Mouse (Mus musculus): Measurements from ENCODE around the gene 5730522E02Rik.
A peak's percentile ranks its signal among the peaks of the same experiment; 100 is the strongest.

Gene 5730522E02Rik

DNA sequence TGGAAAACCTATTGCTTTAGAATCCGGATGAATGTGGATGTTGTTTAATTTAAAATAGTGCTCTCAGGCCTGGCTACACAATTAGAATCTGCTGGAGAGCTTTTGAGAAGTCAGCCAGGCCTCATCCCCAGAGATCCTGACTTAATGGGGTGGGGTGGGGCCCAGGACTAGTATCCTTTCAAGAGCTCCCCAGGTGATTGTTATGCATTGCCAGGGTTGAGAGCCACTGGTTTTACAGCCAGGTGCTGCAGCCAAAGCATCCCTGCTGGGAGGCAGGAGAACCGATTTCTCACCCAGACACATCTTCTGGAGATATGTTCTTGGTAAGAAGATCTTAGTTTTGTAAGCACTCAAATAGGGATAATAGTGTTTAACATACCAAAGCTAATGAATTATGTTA, 216.4 kb downstream of the 5730522E02Rik start:
- no peak for DNase-seq

DNA sequence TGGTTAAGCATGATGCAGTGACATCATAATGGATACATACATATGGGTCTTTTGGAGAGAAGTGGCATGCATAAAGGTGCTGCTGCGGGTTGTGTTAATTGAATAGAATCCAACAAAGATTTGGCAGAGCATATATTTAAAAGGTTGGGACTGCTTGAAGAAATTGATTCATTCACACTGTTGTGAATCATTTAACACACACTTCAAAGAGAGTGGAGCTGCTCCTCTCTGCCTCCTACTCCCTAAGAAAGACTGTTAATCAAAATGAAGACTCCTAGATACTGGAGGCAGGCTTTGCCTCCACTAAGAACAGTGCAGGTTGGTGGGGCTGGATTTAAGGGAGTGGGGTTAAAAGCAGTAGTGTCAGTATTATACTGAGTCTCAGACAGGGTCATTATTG, 218.3 kb downstream of the 5730522E02Rik start:
- no peak for DNase-seq

- no peak for DNase-seq
These were observed 231.8 kb downstream of the 5730522E02Rik start for GRCm38 (mm10) chr11:25978736-25979276.

- DNase-seq = no peak
These were observed 269.1 kb downstream of the 5730522E02Rik start for GRCm38 (mm10) chr11:25941504-25941903.

DNA sequence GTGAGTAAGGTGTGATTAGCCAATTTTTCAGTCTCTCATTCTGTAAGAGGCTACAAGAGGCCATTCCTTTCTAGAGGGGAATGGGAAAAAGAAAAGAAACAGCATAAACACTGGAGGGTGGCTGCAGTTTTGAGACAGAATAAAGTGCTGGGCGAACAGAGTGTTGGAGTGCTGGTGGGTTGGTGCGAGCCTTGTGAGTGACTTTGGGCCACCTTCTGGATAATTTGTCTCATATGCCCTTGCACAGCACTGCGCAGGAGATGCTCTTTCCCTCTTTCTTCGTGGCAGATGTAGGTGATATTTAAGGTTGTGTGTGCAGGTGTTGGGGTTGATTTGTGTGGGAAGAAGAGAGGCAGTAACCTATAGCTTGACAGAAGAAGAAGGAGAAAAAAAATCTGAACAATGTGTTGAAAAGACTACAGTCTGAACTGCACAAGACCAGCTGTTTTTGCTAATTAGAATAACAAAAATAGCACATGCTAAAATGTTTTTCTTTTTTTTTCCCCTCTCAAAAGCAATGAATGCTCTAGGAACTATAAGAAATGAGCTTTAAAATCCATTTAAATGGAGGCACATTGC, 269.8 kb downstream of the 5730522E02Rik start:
- DNase-seq = no peak

GRCm38 (mm10) chr11:25926267-25926666, 284.3 kb downstream of the 5730522E02Rik start:
- DNase-seq = no peak

DNA sequence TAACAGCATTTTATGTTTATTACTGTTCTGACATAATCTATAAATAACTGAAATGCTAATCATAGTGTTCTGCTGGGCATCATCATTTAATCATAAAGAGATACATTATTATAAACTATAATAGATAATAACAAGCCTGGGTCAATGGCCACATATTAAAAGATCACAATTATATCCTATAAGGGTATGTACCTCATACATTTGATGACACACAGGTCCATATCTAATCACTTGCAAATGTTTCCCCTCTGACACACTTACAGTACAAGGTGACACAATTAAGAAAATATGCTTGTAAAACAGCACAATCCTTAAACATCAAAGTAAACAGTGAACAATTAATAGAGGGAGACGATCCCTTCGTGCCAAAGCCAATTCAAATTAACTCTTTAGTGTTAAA, 308.2 kb downstream of the 5730522E02Rik start:
- no peak for DNase-seq

GRCm38 (mm10) chr11:25901666-25902065, 308.9 kb downstream of the 5730522E02Rik start:
- DNase-seq = no peak

- DNase-seq = no peak
These were observed 316.7 kb downstream of the 5730522E02Rik start for GRCm38 (mm10) chr11:25893906-25894305.

DNA sequence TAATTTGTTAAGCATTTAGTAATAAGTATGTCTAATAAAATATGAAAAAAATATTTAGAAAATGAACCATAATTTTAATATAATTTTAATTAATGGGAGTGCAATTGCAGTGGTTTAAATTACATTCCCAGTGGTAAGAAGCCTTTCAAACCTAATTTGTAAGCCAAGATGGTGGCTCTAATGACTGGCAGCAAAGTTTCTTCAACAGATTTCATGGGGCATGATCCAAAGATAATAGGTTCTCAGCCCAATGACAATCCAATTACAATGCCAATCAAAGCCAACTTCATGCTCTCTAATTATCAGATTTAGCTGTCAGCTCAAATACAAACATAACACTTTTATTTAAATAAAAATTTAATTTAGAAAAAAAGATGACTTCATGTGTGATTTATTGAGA, 337.6 kb downstream of the 5730522E02Rik start:
- DNase-seq = no peak

GRCm38 (mm10) chr11:25872317-25872716, 338.2 kb downstream of the 5730522E02Rik start:
- no peak for DNase-seq

DNA sequence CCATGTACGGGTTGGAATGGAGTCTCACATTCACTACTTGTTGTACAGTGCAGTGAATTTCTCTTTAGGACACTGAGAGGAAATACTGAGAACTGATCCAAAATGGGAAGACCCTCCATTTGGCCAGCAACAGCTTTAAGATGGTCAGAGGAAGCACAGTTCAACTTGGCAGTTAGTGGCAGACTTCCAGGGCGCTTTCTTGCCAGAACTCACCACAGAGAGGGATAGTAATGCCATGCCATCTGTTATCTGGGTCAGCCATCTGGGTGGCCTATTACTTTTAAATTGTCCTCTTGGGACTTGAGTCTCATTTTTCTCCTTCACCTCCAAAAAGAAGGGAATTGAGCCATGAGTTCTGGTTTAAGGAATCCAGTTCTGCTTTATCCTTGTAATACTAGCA, 344.3 kb downstream of the 5730522E02Rik start:
- no peak for DNase-seq

- peak; percentile 77 for DNase-seq
These were observed 347.9 kb downstream of the 5730522E02Rik start for GRCm38 (mm10) chr11:25862686-25863085.

DNA sequence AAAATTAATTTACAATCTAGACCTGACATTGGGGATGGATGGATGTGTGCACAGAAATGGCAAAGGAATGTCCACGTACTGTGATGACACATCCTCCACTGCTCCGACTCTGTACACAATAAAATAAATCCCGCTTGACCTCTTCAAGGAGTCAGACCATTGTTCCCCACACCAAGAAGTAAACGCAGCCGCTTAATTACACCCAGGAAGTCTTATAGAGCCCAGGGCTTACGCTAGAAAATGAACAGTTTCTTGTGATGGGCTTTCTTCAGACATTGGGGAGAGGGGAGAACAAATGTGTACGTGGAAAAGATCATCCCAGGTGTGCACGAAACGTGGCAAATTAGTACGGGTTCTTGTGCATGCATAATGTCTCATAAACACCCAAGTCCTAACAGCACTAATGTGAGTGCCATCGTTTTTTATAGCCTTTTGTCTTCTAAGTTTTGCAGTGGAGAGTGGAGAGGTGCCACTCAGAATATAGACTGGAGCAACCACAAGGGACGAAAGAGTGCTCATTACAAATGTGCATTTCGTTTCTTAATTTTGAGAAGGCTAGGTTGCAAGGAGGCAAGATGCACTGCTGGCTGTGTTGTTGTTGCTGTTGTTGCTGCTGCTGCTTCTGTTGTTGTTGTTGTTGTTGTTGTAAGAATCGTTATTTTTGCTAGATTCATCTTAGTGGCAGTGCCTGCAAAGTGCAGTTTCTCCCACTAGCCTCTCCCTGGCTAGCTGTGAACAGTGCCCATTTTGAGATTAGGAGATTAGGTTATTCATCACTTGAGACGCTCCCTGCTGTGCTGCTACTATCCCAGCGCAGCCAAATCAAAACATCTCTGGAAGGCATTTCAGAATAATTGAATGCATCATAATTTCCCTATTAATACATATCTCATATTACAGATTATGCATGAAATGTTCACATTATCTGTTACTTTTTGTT, 353.7 kb downstream of the 5730522E02Rik start:
- no peak for DNase-seq

GRCm38 (mm10) chr11:25855794-25856193, 354.8 kb downstream of the 5730522E02Rik start:
- peak; percentile 16 for DNase-seq

- DNase-seq = peak; percentile 23
These were observed 356.3 kb downstream of the 5730522E02Rik start for GRCm38 (mm10) chr11:25854216-25854615.

GRCm38 (mm10) chr11:25853032-25853431, 357.5 kb downstream of the 5730522E02Rik start:
- DNase-seq = peak; percentile 39

DNA sequence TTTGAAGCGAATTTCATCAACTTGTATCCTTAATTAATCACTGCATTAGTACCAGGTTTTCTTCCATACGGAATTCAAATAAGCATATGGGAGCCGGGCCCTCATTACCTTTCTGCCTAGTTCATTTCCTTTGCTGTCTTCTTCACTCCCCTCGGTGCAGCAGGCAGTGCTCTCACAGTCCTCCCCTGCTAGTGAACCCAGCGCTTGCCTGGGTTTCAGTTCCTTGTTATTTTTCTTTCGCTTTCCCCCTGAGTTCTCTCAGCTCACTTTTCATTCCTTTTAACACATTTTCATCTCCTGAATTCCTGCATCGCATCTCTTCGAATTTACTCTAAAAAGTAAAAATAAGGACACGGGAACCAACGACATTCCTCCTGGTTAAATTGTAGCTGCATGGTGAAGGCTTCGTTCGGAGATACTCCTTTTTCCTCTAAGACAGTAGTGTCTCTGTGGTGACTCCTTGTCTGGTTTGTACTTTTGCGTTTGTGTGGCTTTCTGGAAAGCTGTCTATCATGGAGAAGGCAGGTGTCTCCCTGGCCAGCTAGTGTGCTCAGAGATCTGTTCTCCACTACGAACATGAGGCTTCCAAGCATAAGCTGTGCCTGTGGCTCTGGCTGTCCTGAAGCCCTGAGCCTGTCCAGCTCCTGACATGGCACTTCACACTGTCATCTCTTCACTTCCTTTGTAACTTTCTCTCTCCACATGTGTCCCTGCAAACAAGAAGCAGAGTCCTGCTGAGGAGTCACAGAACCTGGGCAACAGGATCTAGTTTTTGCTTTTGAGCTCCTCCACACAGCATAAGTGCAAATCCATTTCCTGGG, 361.5 kb downstream of the 5730522E02Rik start:
- DNase-seq = no peak

DNA sequence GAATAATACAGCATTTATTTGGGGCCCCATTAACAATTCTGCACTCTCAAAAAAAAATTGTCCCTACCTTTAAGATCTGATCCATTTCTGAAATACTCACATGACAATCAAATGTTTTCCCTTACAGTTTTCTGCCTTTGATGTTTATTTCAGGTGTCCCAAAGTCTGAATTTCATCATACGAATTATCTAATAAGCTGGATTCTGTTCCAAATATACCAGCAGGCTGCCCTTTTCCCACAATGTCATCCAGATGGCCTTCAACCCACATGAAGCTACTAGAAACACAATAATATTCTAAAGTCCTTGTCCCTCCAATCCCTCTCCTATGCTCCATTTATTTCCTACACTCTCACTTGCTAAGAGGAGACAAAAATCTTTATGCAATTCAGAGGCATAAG, 372.1 kb downstream of the 5730522E02Rik start:
- DNase-seq = no peak

DNA sequence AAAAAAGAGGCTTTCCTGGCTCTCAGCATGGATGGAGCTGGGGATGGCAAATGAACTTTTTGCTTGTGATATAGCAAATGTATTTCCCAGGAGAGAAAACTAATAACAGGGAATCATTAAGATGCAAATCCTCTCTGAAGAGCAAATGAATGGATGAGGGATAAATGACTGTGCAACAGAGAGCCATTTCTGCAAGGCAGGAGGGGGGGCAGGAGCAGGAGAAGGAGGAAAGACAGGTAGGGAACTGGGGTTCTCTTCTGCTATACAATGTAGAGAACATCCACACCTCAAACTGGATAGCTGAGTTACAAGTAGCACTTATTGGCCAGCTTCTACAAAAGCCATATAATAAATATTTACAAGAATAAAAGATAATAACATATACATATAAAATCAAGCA, 390.8 kb downstream of the 5730522E02Rik start:
- no peak for DNase-seq

DNA sequence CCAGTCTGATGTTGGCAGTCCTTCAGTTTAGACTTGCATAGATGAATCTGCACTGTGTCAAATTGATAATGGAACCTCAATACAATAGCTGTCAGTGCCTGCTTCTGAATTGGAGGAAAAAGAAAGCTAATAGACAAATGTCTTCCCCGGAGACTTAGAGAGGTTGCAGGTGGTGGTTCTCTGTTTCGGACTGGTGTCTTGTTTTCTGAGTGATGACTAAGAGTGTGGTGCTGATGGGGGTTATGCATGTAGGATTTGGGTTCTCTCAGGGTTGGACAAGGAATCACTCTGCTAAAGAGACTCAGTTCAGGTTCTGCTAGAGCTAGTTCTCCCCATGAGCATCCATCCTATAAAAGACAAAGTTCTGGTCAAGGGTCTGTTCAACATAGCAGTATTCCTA, 397.1 kb downstream of the 5730522E02Rik start:
- no peak for DNase-seq

- no peak for DNase-seq
These were observed 422.9 kb downstream of the 5730522E02Rik start for GRCm38 (mm10) chr11:25787691-25788090.

DNA sequence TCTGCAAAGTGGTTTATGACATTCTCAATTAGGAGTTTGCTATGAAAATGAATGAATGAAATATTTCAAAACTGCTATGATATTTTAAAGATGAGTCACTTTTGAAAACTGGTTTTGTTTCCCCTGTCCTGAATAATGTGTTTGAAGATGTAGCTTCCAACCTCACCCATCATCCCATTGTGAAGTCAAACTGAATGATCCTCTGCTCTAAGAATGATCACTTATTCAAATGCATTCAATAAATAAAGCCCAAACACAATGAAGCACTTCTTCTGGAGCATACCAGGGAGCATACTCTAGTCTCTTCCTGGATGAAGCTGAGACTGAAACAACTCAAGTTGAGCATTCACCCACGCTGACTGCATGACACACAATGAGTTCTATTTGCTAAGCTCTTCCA, 438.3 kb downstream of the 5730522E02Rik start:
- DNase-seq = no peak
